20 mouse cellular contexts compared by ENCODE assay signal in genomic region chr4:40313026-40313425, GRCm38 (mm10). TPM values are rescaled to one million over a fixed set of nuclear protein-coding genes. Genes with fewer than 3 reads are reported as not detected.
DNase-seq lines count a peak whose midpoint lies in the region; ATAC-seq lines count a peak whose summit lies in the region.
"Had no signal": no experiment of that assay in that cellular context is flagged by ENCODE, and none has a peak within 500 bp of the region (broad histone marks: within the 10 kb centered on the region; RNA-seq: fewer than 3 reads in every experiment).

No protein-coding gene starts in this region.

- peak; percentile 12 for DNase-seq in CD4-positive, CD25-positive, alpha-beta regulatory T cell, adult 2 months (ENCODE audit: low read depth, low spot score)
- DNase-seq in 416B (ENCODE audit: low read depth) = peak; percentile 69
- peak; percentile 6 for DNase-seq in ZHBTc4 (ENCODE audit: low read depth, low spot score)
- DNase-seq in cerebellum, postnatal 25 days = no peak
- DNase-seq in layer of hippocampus, postnatal 10 days (ENCODE audit: low spot score in 2 of 2) = no peak
- DNase-seq in thymus, postnatal 10 days (ENCODE audit: low spot score in 2 of 2) = no peak
- DNase-seq: adrenal gland, postnatal 25 days; cerebellum, adult 2 months; gastrocnemius, postnatal 14 days; heart, adult 2 months; heart, postnatal 36 days; kidney, postnatal 4 days; lung, adult 2 months had no signal

- ATAC-seq in CD4-positive, CD25-positive, alpha-beta regulatory T cell, adult 4 months = no peak
- ATAC-seq in megakaryocyte, adult 5-6 weeks (ENCODE audit: poor library complexity, severe bottlenecking) = peak; percentile 97
- ATAC-seq: forebrain, embryonic 14.5 days; hindbrain, embryonic 16.5 days; intestine, postnatal 0 days; midbrain, embryonic 13.5 days; Patski had no signal

RNA-seq across cellular contexts. Expression of gene Ndufb6, which starts 33.8 kb away (rescaled TPM):
- 100 to 1,000 TPM; 112 to 124 TPM for polyA plus RNA-seq in CD4-positive, CD25-positive, alpha-beta regulatory T cell, adult 4 months (2017; shearing (Covaris generic))
- total RNA-seq in megakaryocyte, adult 5-6 weeks (2015) = 107 and 117 TPM in 2 replicates
- total RNA-seq in megakaryocyte, adult 5-6 weeks (2017) = 33.3 and 47.0 TPM in 2 replicates
- 100 to 1,000 TPM; 229 TPM for total RNA-seq in layer of hippocampus, postnatal 10 days (2021)

RNA-seq across cellular contexts. Expression of gene Topors, which starts 43.4 kb away (rescaled TPM):
- 10 to 100 TPM; 20.1 to 23.5 TPM for polyA plus RNA-seq in CD4-positive, CD25-positive, alpha-beta regulatory T cell, adult 4 months (2017; shearing (Covaris generic))
- total RNA-seq in megakaryocyte, adult 5-6 weeks (2015) = 23.8 and 27.2 TPM in 2 replicates
- total RNA-seq in megakaryocyte, adult 5-6 weeks (2017) = 43.1 and 46.2 TPM in 2 replicates
- 10 to 100 TPM; 17.5 to 20.1 TPM for total RNA-seq in layer of hippocampus, postnatal 10 days (2021)

RNA-seq across cellular contexts. Expression of gene Smim27, which starts 43.6 kb away (rescaled TPM):
- polyA plus RNA-seq in CD4-positive, CD25-positive, alpha-beta regulatory T cell, adult 4 months (2017; shearing (Covaris generic)) = 10 to 100 TPM; 27.6 to 70.5 TPM
- 15.8 and 19.0 TPM in 2 replicates for total RNA-seq in megakaryocyte, adult 5-6 weeks (2015)
- 8.3 and 11.3 TPM in 2 replicates for total RNA-seq in megakaryocyte, adult 5-6 weeks (2017)
- 10 to 100 TPM; 11.5 to 12.8 TPM for total RNA-seq in layer of hippocampus, postnatal 10 days (2021)

Comparison
In these comparisons a context has a peak if more than half of its experiments do, and no peak if none do; other contexts are left out.
1. DNase-seq: peak in CD4-positive, CD25-positive, alpha-beta regulatory T cell, adult 2 months (single experiment), 416B (single experiment) and ZHBTc4 (single experiment); none in cerebellum, postnatal 25 days (0 of 2), layer of hippocampus, postnatal 10 days (0 of 2) and thymus, postnatal 10 days (0 of 2).